Mouse (Mus musculus) hindbrain, embryonic 14.5 days (tissue): Measurements from ENCODE around the gene Gm21974. TPM values are rescaled to one million over a fixed set of nuclear protein-coding genes. Genes with fewer than 3 reads are reported as not detected.

Source experiments
- ATAC-seq: fragments of 200-750 bp; cut with Nextera tagmentation; 2 replicates; pipeline ENCODE4 v1.8.0; 2017; ENCODE audit warnings: moderate number of reproducible peaks, mild to moderate bottlenecking, moderate TSS enrichment, moderate library complexity; ENCODE audit not compliant: low FRiP score
- DNase-seq: peaks from one replicate; pipeline ENCODE4 v3.0.0-alpha.2; 2015; ENCODE audit warnings: low spot score
- H3K27ac ChIP-seq: fragments of 300-500 bp; sonication (generic); 2 replicates; pipeline ENCODE4 v1.5.1; 2014; ENCODE audit warnings: mild to moderate bottlenecking, moderate library complexity
- H3K27me3 ChIP-seq: fragments of 300-500 bp; sonication (generic); 2 replicates; pipeline ENCODE4 v1.6.1; 2014; ENCODE audit warnings: mild to moderate bottlenecking, low read length, mixed read lengths; ENCODE audit not compliant: control insufficient read depth, insufficient read depth
- H3K36me3 ChIP-seq: fragments of 300-500 bp; sonication (generic); replicated peaks from 2 replicates; pipeline ENCODE4 v1.6.1; 2014; ENCODE audit not compliant: control insufficient read depth, insufficient read depth
- H3K4me1 ChIP-seq: fragments of 300-500 bp; sonication (generic); replicated peaks from 2 replicates; pipeline ENCODE4 v1.6.1; 2014; ENCODE audit warnings: antibody characterized with exemption, low read length, mixed read lengths; ENCODE audit not compliant: control insufficient read depth, insufficient read depth
- H3K4me2 ChIP-seq: fragments of 300-500 bp; sonication (generic); replicated peaks from 2 replicates; pipeline ENCODE4 v1.6.1; 2014; ENCODE audit warnings: mild to moderate bottlenecking, moderate library complexity
- H3K4me3 ChIP-seq: fragments of 300-500 bp; sonication (generic); replicated peaks from 2 replicates; pipeline ENCODE4 v1.5.1; 2014; ENCODE audit warnings: mild to moderate bottlenecking, low read length
- H3K9ac ChIP-seq: fragments of 300-500 bp; sonication (generic); 2 replicates; pipeline ENCODE4 v1.6.1; 2014
- H3K9me3 ChIP-seq: fragments of 300-500 bp; sonication (generic); 2 replicates; pipeline ENCODE4 v1.6.1; 2016; ENCODE audit warnings: low read length; ENCODE audit not compliant: control insufficient read depth
- WGBS: fragments of 180-500 bp; shearing (Covaris S2); extraction: QIAGEN DNeasy Blood & Tissue Kit; methylation state at CpG from one replicate; pipeline ENCODE4 v1.1.7; 2014; 5-methylcytosine and 5-hydroxymethylcytosine counted together
- polyA plus RNA-seq: library from polyadenylated mRNA; unstranded; fragments of >200 nt; fragmentation: Nextera tagmentation; extraction: Ambion mirVana; gene quantifications from 2 replicates; pipeline ENCODE4 v1.2.1, GENCODE M21; 2014

Gm21974 gene
- polyA plus RNA-seq, 1 experiment from 2014 or later = not detected

DNA sequence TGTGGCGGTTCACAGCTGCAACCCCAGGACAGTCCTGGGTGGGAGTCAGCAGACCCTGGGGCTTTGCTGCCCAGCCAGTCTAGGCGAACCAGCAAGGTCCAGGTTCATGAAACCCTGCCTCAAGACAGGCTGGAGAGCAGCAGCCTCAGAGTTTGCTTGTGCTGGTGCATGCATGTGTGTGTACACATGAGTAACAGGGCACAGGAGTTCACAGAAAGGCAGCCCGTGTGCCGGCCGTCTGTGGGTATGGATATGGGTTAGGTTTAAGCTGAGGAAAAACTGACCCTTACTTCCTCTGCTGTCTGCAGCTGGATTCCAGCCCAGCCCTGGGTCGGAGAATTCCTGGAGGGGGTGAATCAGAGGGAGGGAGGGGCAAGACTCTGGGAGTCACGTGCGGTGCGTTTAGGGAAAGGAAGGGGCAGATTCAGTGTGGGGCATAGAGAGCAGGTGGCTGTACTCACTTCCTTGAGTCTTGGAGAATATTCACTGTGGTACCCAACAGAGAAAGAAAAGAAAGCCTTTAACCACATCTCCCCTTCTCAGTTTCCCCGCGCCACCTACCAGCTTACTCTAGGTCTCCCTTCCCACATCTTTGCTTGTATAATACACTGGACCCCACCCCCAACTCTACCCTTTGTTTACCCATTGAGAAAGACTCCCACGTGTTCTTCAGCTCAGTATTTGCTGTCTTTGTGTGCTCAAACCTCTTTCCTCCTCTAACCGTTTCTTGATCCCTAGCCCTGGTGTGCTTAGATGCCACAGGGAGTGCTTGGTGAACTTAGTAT, 36.3 kb upstream of the Gm21974 start:
- Histone ChIP-seq H3K36me3 (peaks cover 3% of the 10 kb centered on the region), H3K27me3 (peaks cover 25% of the 10 kb centered on the region), H3K4me2 (no peak overlapping the region), H3K9me3 (no peaks in the 10 kb centered on the region), H3K4me1 (peaks cover 5% of the 10 kb centered on the region), H3K27ac (no peak overlapping the region), H3K9ac (no peak overlapping the region), H3K4me3 (no peak overlapping the region)
- DNase-seq = no peak
- ATAC-seq = no peak
- WGBS = 43% methylated on average over 13 of the region's 13 CpGs

DNA sequence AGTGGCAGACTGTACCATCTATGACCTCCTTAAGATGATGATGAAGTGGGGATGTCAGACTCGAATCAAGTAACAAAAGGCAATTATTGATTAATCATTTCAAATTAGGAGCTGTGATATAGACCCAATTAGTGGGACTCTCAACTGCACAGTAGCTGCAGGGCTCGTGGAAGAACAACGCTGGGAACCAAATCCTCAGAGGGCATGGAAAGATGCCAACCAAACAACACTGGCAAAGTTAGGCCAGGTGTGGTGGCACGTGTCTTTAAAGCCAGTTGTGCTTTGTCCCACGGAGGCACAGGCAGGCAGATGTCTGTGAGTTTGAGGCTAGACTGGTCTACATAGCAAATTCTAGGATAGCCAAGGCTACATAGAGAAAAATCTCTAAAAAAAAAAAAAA, 35.4 kb upstream of the Gm21974 start:
- no peak overlapping the region for H3K4me3 ChIP-seq
- no peak overlapping the region for H3K4me2 ChIP-seq
- peaks cover 25% of the 10 kb centered on the region for H3K27me3 ChIP-seq
- no peak for ATAC-seq
- WGBS = 71% methylated on average over 5 of the region's 5 CpGs
- H3K4me1 ChIP-seq = peaks cover 5% of the 10 kb centered on the region
- H3K9me3 ChIP-seq = no peaks in the 10 kb centered on the region
- peaks cover 12% of the 10 kb centered on the region for H3K36me3 ChIP-seq
- no peak for DNase-seq
- no peak overlapping the region for H3K9ac ChIP-seq
- no peak overlapping the region for H3K27ac ChIP-seq

DNA sequence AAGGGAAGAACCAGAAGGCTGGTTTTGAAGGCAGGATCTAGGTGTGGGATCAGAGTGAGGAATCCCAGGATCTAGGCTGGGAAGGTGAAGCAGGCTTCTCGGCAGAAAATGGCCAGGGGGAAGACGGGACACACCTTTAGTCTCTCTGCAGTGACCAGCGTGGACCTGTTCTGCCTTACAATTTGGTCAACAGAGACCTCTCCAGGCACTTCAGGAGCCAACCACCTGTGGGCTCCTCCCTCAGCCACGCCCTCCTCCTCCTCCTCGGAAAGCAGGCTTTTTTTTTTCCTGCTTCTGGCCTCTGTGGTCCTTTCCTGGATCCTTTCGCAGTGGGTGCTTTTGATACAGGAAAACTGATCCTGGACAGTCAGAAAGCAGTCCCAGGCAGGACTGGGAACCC, 34.7 kb upstream of the Gm21974 start, which contains the start of gene Prss8:
Prss8 (minus strand) TSS at position 182 of the 400 bp plus-strand sequence.
- peaks cover 5% of the 10 kb centered on the region for H3K4me1 ChIP-seq
- H3K4me2 ChIP-seq = peak within 1 kb of the TSS; percentile 14
- ATAC-seq (no peak), DNase-seq (no peak)
- H3K27ac ChIP-seq = no peak within 1 kb of the TSS
- no peak within 1 kb of the TSS for H3K4me3 ChIP-seq
- no peaks in the 10 kb centered on the region for H3K9me3 ChIP-seq
- WGBS = 9% methylated on average over 6 of the region's 6 CpGs
- H3K9ac ChIP-seq = no peak within 1 kb of the TSS
- H3K36me3 ChIP-seq = peaks cover 20% of the 10 kb centered on the region
- H3K27me3 ChIP-seq = peaks cover 25% of the 10 kb centered on the region

DNA sequence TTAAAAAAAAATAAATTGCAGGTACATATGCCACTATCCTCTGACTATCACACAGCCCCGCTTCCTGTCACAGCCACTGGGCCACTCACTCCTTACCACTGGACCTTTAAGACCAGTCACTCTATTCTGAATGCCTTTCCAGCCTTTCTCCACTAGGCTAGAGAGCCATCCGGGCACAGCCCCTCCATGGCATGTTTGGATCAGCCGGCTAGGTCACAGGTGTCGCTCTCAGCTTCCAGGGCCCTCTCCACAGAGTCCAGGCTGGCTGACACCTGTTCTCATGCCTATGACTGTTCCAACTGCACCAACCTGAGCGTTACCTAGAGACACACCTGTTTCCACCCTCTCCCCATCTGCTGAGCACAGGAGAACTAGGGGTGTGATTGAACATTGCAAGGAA, 33.3 kb upstream of the Gm21974 start:
- DNase-seq (no peak), ATAC-seq (no peak)
- Histone ChIP-seq H3K9ac (no peak overlapping the region), H3K27ac (no peak overlapping the region), H3K4me2 (no peak overlapping the region), H3K36me3 (peaks cover 32% of the 10 kb centered on the region), H3K4me1 (no peaks in the 10 kb centered on the region), H3K4me3 (no peak overlapping the region), H3K9me3 (no peaks in the 10 kb centered on the region), H3K27me3 (peaks cover 25% of the 10 kb centered on the region)
- WGBS = 51% methylated on average over 5 of the region's 5 CpGs

DNA sequence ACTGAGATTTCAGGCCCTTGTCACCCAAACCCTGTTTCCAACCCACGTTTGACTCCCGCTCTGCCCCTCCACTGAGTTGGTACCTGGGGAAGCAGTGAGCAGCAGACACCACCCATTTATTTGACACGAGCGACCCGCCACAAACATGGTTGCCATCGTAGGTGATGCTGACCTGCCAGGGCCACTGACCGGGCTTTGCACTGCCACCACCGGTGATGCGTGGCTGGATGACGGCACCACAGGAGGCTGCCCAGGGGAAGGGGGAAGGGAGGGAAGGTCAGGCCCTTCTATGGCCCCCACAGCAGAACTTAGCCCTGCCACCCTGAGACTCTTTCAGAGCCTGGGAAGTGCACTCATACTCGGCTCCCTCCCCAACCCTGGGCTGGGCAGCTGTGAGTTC, 32.5 kb upstream of the Gm21974 start:
- H3K4me2 ChIP-seq = no peak overlapping the region
- H3K4me1 ChIP-seq = no peaks in the 10 kb centered on the region
- no peak overlapping the region for H3K27ac ChIP-seq
- no peak for DNase-seq
- H3K9me3 ChIP-seq = no peaks in the 10 kb centered on the region
- H3K36me3 ChIP-seq = peaks cover 40% of the 10 kb centered on the region
- no peak for ATAC-seq
- no peak overlapping the region for H3K9ac ChIP-seq
- 79% methylated on average over 11 of the region's 11 CpGs for WGBS
- H3K27me3 ChIP-seq = peaks cover 25% of the 10 kb centered on the region
- no peak overlapping the region for H3K4me3 ChIP-seq

DNA sequence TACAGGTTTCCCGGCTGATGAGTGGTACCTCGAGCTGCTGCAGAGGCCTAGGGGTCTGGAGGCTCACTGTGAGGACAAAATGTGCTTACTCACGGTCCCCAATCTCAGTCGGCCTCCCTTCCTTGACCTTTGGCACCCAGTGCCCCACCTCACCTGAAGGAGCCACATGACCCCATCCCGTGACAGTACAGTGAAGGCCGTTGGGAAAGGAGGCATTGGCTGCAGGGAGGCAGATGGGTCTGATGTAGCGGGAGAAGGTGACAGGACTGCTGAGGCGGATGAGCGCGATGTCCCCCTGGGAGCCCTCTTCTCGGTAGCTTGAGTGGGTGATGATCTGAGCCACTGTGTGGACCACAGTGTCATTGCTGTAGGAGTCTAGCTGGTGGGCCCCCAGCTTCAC, 31.6 kb upstream of the Gm21974 start:
- Histone ChIP-seq H3K9ac (no peak overlapping the region), H3K4me2 (no peak overlapping the region), H3K27me3 (peaks cover 25% of the 10 kb centered on the region), H3K4me1 (no peaks in the 10 kb centered on the region), H3K27ac (no peak overlapping the region), H3K36me3 (peaks cover 43% of the 10 kb centered on the region), H3K9me3 (no peaks in the 10 kb centered on the region), H3K4me3 (no peak overlapping the region)
- 91% methylated on average over 11 of the region's 11 CpGs for WGBS
- ATAC-seq (no peak), DNase-seq (no peak)

DNA sequence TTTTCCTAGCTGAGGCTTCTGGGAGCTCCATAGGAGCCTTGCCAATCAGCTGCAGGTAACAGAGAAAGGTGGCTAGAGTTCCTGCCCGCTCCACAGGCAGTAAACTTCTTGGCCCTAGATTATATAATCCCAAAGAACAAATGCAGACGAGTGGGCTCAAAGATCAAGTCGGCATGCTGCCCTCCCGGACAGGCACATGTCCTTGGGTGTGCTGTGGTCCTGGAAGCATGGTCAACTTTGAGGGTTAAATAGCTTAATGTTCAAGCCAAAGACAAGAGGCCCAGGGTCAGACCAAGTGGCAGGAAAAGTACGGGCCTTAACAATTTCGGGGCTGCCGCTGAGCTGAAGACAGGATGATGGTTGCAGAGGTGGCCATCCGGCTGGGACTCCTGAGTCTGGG, 30.8 kb upstream of the Gm21974 start:
- Histone ChIP-seq H3K36me3 (peaks cover 51% of the 10 kb centered on the region), H3K27me3 (peaks cover 25% of the 10 kb centered on the region), H3K9me3 (no peaks in the 10 kb centered on the region), H3K27ac (no peak overlapping the region), H3K4me2 (no peak overlapping the region), H3K9ac (no peak overlapping the region), H3K4me3 (no peak overlapping the region), H3K4me1 (no peaks in the 10 kb centered on the region)
- DNase-seq = no peak
- 94% methylated on average over 8 of the region's 8 CpGs for WGBS
- no peak for ATAC-seq

DNA sequence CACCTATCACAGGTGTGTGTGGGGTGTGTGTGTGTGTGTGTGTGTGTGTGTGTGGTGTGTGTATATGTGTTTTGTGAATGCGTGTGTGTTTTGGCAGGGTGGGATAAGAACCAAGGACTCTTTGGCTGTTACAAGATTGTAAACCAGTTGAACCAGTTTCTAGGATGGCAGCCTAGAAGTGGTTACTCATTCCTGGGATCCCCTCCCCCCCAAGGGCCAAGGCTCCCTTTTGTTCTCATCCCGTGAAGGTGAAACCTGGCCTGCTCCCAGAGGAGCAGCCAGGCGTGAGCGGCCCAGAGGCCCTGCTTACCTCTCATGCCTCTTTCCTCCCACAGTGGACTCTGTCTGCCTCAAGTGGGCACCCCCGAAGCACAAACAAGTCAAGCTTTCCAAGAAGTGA, 30.0 kb upstream of the Gm21974 start:
- Histone ChIP-seq H3K4me2 (no peak overlapping the region), H3K9ac (no peak overlapping the region), H3K4me3 (no peak overlapping the region), H3K9me3 (no peaks in the 10 kb centered on the region), H3K27me3 (peaks cover 23% of the 10 kb centered on the region), H3K4me1 (no peaks in the 10 kb centered on the region), H3K36me3 (peaks cover 59% of the 10 kb centered on the region), H3K27ac (no peak overlapping the region)
- 66% methylated on average over 5 of the region's 5 CpGs for WGBS
- ATAC-seq (no peak), DNase-seq (no peak)

DNA sequence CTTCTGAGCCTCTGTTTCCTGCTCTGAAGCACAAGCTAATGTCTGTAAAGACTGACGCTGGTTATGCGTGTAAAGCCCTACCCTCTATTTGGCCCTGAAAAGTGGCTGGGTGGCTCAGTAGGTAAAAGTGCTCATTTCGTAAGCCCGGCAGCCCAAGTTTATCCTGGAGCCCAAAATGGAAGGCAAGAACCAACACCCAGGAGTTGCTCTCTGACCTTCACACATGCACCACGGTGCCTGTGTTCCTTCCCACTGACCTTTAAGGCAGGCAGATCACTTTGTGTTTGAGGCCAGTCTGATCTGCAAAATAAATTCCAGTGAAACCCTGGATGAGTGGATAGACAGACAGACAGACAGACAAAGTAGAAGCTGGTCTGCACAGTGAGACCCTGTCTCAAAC, 28.5 kb upstream of the Gm21974 start:
- H3K27me3 ChIP-seq = peaks cover 10% of the 10 kb centered on the region
- no peaks in the 10 kb centered on the region for H3K9me3 ChIP-seq
- no peak overlapping the region for H3K4me2 ChIP-seq
- DNase-seq = no peak
- ATAC-seq = no peak
- H3K4me1 ChIP-seq = no peaks in the 10 kb centered on the region
- H3K27ac ChIP-seq = no peak overlapping the region
- peaks cover 67% of the 10 kb centered on the region for H3K36me3 ChIP-seq
- no peak overlapping the region for H3K9ac ChIP-seq
- H3K4me3 ChIP-seq = no peak overlapping the region
- 91% methylated on average over 5 of the region's 5 CpGs for WGBS
